Mouse (Mus musculus): Measurements from ENCODE around the gene Shtn1. TPM values are rescaled to one million over a fixed set of nuclear protein-coding genes. Genes with fewer than 3 reads are reported as not detected.

Shtn1 gene
- polyA plus RNA-seq, 1 experiment, result 0.10 TPM

GRCm38 (mm10) chr19:58951521-58951920, 124.4 kb downstream of the Shtn1 start:
- no peaks in the 10 kb centered on the region for H3K9me3 ChIP-seq
- H3K4me3 ChIP-seq (replicated peaks), result no peak overlapping the region
- no peak for TF ChIP-seq GATA1 (IDR thresholded peaks at IDR 0.05; ENCODE audit: borderline replicate concordance, low read length)
- TF ChIP-seq FLI1 (IDR thresholded peaks at IDR 0.05; ENCODE audit: low read length), result no peak
- no peaks in the 10 kb centered on the region for H3K36me3 ChIP-seq (replicated peaks; ENCODE audit: low read length)
- peaks cover 41% of the 10 kb centered on the region for H3K27me3 ChIP-seq (replicated peaks)
- no peaks in the 10 kb centered on the region for H3K4me1 ChIP-seq

DNA sequence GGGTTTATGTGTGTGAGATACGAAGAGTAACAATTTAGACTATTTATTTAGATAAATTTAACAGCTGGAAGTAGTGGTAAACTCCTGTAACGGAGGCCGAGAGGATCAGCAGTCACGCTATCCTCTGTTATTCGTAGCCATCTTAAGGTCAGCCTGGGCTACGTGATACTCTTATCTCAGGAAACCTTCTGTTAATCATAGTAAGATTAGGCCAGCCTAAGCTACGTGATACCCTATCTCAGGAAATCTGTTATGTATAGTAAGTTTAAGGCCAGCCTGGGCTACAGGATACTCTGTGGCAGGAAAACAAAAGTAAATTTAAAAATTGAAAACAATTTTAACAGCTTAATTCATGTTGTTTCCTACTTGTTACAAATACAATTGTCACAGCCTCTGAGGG, 129.9 kb downstream of the Shtn1 start:
- no peaks in the 10 kb centered on the region for H3K36me3 ChIP-seq (replicated peaks; ENCODE audit: low read length)
- TF ChIP-seq GATA1 (IDR thresholded peaks at IDR 0.05; ENCODE audit: borderline replicate concordance, low read length) (no peak), FLI1 (IDR thresholded peaks at IDR 0.05; ENCODE audit: low read length) (no peak)
- H3K9me3 ChIP-seq, result no peaks in the 10 kb centered on the region

DNA sequence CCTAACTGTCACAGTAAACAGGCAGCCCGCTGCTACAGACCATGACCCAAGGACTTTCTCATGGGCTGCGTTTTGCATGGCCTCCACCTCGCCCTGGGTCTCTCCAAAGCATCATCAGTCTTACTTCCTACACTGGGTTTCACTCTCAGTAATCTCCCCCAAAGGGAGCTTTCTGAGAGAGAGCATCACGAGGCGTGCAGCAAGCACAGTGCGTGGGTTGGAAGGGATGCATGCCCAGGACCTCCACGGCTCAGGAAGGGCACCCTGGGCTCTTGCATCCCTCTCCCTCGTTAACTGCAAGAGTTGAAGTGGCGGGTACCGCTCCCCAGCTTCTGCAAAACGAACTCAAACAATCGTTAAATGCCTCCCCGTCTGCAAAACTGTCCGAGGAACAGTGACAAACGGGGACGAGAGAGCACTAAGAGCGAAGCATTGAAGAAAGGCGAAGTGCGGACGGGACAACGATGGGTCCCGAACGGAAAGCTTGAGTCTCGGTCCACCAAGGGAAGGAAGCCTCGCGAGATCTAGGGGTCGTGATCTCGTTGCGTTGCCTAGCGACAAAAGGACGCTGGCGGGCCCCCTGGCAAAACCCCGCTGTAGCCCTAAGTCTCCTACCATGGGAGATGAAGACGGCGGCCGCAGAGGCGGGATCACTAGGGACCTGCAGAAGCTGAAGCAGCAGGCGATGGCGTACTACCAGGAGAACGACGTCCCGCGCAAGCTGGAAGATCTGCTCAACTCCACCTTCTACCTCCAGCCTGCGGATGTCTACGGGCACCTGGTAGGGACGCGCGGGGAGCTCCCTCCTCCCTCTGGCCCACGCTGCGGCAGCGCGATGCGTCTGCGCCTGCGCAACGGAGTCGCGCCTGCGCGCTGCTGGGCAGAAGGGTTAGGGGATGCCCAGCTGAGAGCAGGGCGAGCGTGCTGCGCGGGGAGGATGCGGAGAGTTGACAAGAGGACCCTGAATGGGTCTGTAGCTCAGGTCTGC, 132.8 kb downstream of the Shtn1 start, which contains the start of the genes Eno4 and Hspa12a:
Gene Eno4 (plus strand): TSS at position 585 of the 988 bp plus-strand sequence.
Gene Hspa12a (minus strand): TSS at position 814 of the 988 bp plus-strand sequence.
- TF ChIP-seq FLI1 (IDR thresholded peaks at IDR 0.05; ENCODE audit: low read length) (no peak), GATA1 (IDR thresholded peaks at IDR 0.05; ENCODE audit: borderline replicate concordance, low read length) (no peak)
- Histone ChIP-seq H3K4me1 (peaks cover 16% of the 10 kb centered on the region), H3K4me3 (replicated peaks) (peak within 1 kb of the TSS; percentile 95), H3K9me3 (no peaks in the 10 kb centered on the region), H3K36me3 (replicated peaks; ENCODE audit: low read length) (no peaks in the 10 kb centered on the region), H3K27me3 (replicated peaks) (peaks cover 34% of the 10 kb centered on the region)

More for the DNA sequence above, 129.9 kb downstream of the Shtn1 start:
- peaks cover 16% of the 10 kb centered on the region for H3K4me1 ChIP-seq
- H3K27me3 ChIP-seq (replicated peaks), result peaks cover 42% of the 10 kb centered on the region
- H3K4me3 ChIP-seq (replicated peaks), result no peak overlapping the region

DNA sequence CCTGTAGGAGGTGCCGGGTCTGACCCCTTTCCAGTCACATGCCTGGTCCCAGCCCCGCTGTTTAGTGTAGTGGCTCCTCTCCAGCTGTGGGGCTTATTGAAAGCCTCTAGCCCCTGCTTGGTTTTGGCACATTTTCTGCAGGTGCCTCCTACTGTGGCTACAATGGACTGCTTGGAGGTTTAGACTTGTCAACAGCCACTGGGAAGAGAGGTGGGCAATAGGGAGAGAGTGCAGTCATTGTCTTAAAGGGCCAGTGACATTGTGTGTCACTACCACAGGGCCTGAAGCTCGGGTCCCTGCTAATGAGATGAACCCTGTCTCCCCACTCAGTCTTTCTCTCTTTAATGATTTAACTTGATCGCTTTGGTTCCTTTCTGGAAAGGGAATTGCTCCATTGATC, 142.8 kb downstream of the Shtn1 start:
- peaks cover 34% of the 10 kb centered on the region for H3K27me3 ChIP-seq (replicated peaks)
- no peaks in the 10 kb centered on the region for H3K9me3 ChIP-seq
- no peak overlapping the region for H3K4me3 ChIP-seq (replicated peaks)
- no peaks in the 10 kb centered on the region for H3K36me3 ChIP-seq (replicated peaks; ENCODE audit: low read length)
- TF ChIP-seq FLI1 (IDR thresholded peaks at IDR 0.05; ENCODE audit: low read length) (no peak), GATA1 (IDR thresholded peaks at IDR 0.05; ENCODE audit: borderline replicate concordance, low read length) (no peak)
- H3K4me1 ChIP-seq, result no peaks in the 10 kb centered on the region

DNA sequence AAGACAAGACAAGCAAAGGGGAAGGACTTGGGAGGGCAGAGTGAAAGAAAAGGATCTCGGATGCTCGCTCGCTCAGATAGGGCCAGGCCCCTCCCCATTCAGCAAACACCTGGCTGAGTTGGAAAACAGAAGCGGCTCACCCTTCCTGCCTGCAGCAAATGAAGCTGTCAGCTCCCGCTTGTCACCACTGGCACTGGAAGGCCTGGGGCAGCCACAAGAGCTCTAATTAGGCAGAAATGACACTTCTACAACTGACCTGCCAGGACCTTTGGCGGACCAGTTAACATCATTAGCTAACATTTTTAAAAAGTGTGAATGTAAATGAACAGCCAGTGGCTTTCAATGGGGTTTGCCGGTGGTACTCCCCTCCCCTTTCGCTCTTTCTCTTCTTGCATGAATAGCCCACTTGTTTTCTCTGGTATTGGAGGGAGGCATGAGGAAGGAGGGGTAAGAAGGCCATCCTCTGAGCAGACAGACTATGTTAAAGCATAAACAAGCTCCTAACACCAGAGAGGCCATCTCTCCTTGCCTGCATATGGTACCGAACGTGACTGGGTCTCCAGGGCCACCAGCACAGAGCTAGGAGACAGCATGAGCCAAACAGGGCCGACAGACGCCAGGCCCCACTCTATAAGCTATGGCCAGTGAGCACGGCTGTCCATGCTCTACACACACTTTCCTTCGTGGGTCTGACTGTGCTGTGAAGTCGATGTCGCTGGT, 144.7 kb downstream of the Shtn1 start:
- Histone ChIP-seq H3K36me3 (replicated peaks; ENCODE audit: low read length) (no peaks in the 10 kb centered on the region), H3K4me1 (no peaks in the 10 kb centered on the region), H3K27me3 (replicated peaks) (peaks cover 33% of the 10 kb centered on the region), H3K9me3 (no peaks in the 10 kb centered on the region), H3K4me3 (replicated peaks) (no peak overlapping the region)
- no peak for TF ChIP-seq FLI1 (IDR thresholded peaks at IDR 0.05; ENCODE audit: low read length)
- no peak for TF ChIP-seq GATA1 (IDR thresholded peaks at IDR 0.05; ENCODE audit: borderline replicate concordance, low read length)

Other genes starting within 250 kb of the Shtn1 start
- not detected in 2 replicates for gene Eno4, start 132.7 kb downstream of the Shtn1 start, polyA plus RNA-seq (2012; ENCODE audit: insufficient read depth, low replicate concordance)
- gene Hspa12a, start 132.4 kb downstream of the Shtn1 start, polyA plus RNA-seq (2012; ENCODE audit: insufficient read depth, low replicate concordance), result not detected in 2 replicates
- not detected in 2 replicates for gene Vax1, start 94.0 kb upstream of the Shtn1 start, polyA plus RNA-seq (2012; ENCODE audit: insufficient read depth, low replicate concordance)
- gene Kcnk18, start 143.1 kb upstream of the Shtn1 start, polyA plus RNA-seq (2012; ENCODE audit: insufficient read depth, low replicate concordance), result not detected in 2 replicates
- gene Slc18a2, start 184.8 kb upstream of the Shtn1 start, polyA plus RNA-seq (2012; ENCODE audit: insufficient read depth, low replicate concordance), result 1.4 TPM in 1 of 2 replicates, not detected in the other
- 5.6 and 40.0 TPM in 2 replicates for gene Rps12-ps3, start 246.2 kb upstream of the Shtn1 start, polyA plus RNA-seq (2012; ENCODE audit: insufficient read depth, low replicate concordance)